Mouse (Mus musculus) embryo, embryonic 11 days (tissue): ENCODE results near the gene Prmt8.

Source experiments
- DNase-seq: peaks from one replicate; pipeline ENCODE4 v3.0.0-alpha.2; 2015

The Prmt8 gene

GRCm38 (mm10) chr6:127769275-127770156 is at the start of gene Prmt8:
Prmt8 (minus strand) TSS chr6:127769472.
- peak; percentile 68 for DNase-seq

- DNase-seq, result no peak
These were observed 33.9 kb upstream of the Prmt8 start for GRCm38 (mm10) chr6:127803046-127803729.

GRCm38 (mm10) chr6:127802211-127802610 is 32.9 kb upstream of the Prmt8 start:
- DNase-seq, result no peak

- DNase-seq, result no peak
These were observed 20.8 kb upstream of the Prmt8 start for GRCm38 (mm10) chr6:127790023-127790422.

GRCm38 (mm10) chr6:127770806-127771205 is 1.5 kb upstream of the Prmt8 start:
- DNase-seq, result no peak

GRCm38 (mm10) chr6:127768621-127769274 is 524 bp downstream of the Prmt8 start:
- DNase-seq, result peak; percentile 60

- DNase-seq, result peak; percentile 85
These were observed 1.4 kb downstream of the Prmt8 start for GRCm38 (mm10) chr6:127767706-127768493.

GRCm38 (mm10) chr6:127767201-127767705 is 2.0 kb downstream of the Prmt8 start:
- peak; percentile 33 for DNase-seq

- peak; percentile 61 for DNase-seq
These were observed 2.6 kb downstream of the Prmt8 start for GRCm38 (mm10) chr6:127766641-127767200.

- peak; percentile 25 for DNase-seq
These were observed 3.1 kb downstream of the Prmt8 start for GRCm38 (mm10) chr6:127766041-127766604.

- DNase-seq, result no peak
These were observed 3.7 kb downstream of the Prmt8 start for GRCm38 (mm10) chr6:127765573-127765972.

- peak; percentile 12 for DNase-seq
These were observed 11.0 kb downstream of the Prmt8 start for GRCm38 (mm10) chr6:127758264-127758663.

- DNase-seq, result no peak
These were observed 11.6 kb downstream of the Prmt8 start for GRCm38 (mm10) chr6:127757667-127758167.

- DNase-seq, result peak; percentile 36
These were observed 12.4 kb downstream of the Prmt8 start for GRCm38 (mm10) chr6:127756856-127757255.

GRCm38 (mm10) chr6:127753228-127753627 is 16.0 kb downstream of the Prmt8 start:
- no peak for DNase-seq

GRCm38 (mm10) chr6:127752681-127753080 is 16.6 kb downstream of the Prmt8 start:
- DNase-seq, result peak; percentile 12

GRCm38 (mm10) chr6:127751499-127751898 is 17.8 kb downstream of the Prmt8 start:
- DNase-seq, result peak; percentile 19

- DNase-seq, result no peak
These were observed 20.5 kb downstream of the Prmt8 start for GRCm38 (mm10) chr6:127748793-127749192.

- no peak for DNase-seq
These were observed 27.0 kb downstream of the Prmt8 start for GRCm38 (mm10) chr6:127742290-127742689.

- no peak for DNase-seq
These were observed 28.1 kb downstream of the Prmt8 start for GRCm38 (mm10) chr6:127741162-127741561.

GRCm38 (mm10) chr6:127740711-127741110 is 28.6 kb downstream of the Prmt8 start:
- no peak for DNase-seq
